Mouse (Mus musculus) embryo, embryonic 10.5 days (tissue): ENCODE data around the gene Sox30.
A peak's percentile ranks its signal among the peaks of the same experiment; 100 is the strongest.
"Not testable (repeated sequence)": the region's sequence is repeated elsewhere in the genome, so short reads cannot be mapped to it uniquely, and the experiment has no call there.

Source experiments
- DNase-seq: peaks from one replicate; pipeline ENCODE4 v3.0.0-alpha.2; 2015; ENCODE audit warnings: low spot score

Gene Sox30

GRCm38 (mm10) chr11:46020246-46020645 is 40.1 kb downstream of the Sox30 start:
- DNase-seq = no peak

- no peak for DNase-seq
Measured at GRCm38 (mm10) chr11:46021850-46022249, 41.7 kb downstream of the Sox30 start.

DNA sequence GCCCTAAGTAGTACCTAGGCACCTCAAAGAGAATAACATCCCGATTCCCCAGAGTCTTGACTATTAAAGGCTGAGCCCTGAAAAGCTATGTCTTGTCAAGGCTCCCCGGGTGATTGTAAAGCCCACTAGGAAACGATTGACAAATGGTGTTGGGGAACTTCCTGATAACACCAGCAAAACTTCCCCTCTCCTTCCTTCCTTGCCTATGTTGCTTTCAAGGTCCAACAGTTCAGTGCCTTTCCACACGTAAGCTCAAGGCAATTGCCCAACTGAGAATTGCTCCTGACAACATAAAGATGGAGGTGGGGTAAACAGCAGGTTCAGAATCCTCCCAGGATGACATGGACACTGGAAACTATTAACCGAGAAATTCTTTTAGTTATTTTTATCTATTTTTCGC is 42.9 kb downstream of the Sox30 start:
- DNase-seq = no peak

GRCm38 (mm10) chr11:46025962-46026392 is 45.9 kb downstream of the Sox30 start:
- peak; percentile 54 for DNase-seq

DNA sequence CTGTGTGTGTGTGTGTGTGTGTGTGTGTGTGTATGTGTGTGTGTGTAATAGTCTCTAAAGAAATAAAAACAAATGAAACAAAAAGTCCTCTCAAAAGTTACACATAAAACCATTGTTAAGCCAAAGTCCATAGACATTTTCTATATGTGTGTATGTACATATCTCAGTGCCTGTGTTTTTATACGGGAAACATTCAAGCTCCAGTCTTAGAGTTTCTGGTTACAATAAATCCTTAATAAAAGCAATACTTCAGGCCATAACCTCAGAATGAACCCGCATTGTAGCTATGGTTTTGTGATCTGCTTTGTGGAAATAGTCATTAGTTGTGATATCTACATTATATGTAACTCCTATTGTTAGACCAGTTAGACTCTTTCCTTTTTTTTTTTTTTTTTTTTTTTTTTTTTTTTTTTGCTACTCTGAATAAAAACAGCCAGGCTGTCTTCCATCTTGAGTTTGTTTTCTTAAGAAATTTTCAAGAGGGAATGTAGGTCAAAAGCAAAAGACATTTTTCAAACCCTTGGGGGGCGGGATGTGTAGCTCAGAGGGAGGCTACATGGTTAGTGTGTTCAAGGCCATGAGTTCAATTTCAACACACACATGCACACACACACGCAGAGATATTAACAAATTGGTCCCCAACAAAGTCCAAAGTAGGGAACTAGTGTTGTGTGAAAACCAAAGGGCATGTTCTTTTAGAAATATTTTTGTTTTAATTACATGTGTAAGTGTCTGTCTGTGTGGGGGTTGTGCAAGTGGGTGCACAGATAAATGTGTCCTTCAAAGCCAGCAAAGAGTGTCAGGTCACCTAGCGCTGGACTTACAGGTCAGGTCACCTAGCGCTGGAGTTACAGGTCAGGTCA is 48.1 kb downstream of the Sox30 start:
- no peak for DNase-seq

DNA sequence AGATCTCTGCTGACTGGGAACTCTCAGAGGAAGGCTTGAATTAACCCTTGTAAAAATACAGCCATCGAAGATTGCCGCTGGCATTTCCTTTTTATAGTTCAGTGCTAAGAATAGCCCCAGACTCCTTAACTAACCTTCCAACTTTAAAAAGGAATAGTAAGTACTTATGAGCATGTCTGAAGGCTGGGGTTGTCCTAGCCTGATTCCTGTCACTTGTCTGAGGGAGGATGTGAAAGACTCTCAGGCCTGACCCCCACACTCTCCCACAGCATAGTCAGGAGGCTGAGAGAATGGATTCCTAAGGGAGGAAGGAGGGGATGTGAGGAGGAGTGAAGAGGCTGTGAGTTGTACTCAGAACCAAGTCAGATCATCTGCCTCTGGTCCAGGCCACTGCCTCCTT is 49.4 kb downstream of the Sox30 start:
- no peak for DNase-seq

DNA sequence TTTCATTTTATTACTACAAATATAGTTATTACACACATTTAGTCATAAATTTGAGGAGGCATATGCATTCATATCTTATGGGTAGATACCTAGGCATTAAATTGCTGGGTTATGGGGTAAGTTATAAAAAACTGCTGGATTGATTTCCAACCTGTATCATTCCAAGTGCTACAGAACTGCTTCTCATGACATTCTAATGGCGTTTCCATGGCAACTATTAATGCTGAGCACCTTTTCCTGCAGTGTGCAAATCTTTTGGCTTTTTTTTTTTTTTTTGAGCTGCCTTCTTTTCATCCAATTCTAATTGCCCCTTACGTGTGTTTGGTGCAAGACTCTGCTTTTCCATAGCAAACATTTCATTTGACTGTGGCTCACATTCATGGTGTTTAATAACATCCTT is 49.9 kb downstream of the Sox30 start:
- DNase-seq = no peak

DNA sequence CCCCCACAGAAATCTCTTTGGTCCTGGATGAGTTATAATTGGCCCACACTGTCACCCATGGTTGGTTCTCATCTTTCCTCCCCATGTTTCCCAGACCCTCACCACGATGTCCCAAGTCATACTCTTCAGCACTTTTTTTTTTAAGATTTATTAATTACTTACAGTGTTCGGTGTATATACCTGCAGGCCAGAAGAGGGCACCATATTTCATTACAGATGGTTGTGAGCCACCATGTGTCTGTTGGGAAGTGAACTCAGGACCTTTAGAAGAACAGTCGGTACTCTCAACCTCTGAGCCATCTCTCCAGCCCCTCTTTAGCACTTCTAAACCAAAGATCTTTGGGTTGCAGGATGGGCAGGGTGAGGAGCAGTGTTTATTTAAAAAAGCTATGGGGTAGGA is 51.4 kb downstream of the Sox30 start:
- DNase-seq = no peak

DNA sequence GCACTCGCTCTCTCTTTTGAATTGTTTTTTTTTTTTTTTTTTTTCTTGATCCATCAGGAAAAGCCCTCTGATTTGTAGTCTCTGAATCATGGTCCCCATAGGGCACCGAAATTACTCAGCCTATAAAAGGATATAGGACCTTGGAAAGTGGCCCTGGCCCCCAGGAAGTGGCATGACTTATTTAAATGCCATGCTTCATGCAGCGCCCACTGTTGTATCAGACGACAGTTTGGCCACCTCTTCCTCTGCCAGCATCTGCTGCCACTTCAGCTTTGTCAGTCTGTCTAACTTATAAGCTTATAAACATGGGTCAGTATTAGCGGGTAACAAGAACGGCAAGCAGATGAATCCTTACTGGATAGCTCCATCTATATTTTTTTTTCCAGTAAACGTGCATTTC is 52.8 kb downstream of the Sox30 start:
- DNase-seq = no peak

GRCm38 (mm10) chr11:46036374-46036773 is 56.3 kb downstream of the Sox30 start:
- DNase-seq = no peak

DNA sequence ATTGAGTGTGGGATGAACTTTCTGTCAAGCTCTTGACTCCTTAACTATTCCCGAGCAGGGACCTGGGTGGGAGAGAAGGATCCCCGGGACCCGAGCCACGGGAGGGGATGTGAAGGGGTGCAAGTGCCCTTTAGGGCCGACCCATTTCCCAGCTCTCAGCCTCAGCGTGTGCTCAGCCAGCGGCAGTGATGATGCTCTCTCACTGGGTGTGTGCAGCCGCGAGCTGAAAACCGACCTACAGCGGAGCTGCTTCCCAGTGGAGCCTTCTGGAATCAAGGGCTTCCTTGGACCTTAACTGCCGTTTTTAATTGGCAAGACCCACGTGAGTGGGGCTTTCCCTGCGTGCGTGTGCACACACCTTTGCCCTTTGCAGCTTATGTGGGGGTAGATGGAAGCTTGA is 58.8 kb downstream of the Sox30 start:
- DNase-seq = no peak

DNA sequence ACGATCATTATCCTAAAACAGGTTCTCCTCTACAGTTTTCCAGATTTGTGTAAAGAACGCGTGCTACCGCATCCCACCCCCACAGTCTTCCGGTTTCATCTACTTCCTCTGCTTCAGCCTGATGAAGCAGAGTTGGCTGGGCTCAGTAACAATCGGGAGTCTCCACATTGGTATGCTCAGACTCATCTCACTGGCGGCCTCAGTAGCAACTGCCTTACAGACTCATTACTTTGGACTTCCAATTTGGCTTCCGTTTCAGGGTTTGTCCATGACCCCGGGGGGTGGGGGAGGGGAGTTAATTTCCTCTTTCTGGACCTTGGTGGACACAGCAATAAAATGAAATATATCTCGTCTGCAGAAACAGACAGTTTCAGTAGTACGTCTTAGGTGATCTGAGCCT is 59.2 kb downstream of the Sox30 start:
- DNase-seq = peak; percentile 36

GRCm38 (mm10) chr11:46040841-46041556 is 60.9 kb downstream of the Sox30 start:
- no peak for DNase-seq

GRCm38 (mm10) chr11:46041607-46042267 is 61.6 kb downstream of the Sox30 start:
- DNase-seq = no peak

DNA sequence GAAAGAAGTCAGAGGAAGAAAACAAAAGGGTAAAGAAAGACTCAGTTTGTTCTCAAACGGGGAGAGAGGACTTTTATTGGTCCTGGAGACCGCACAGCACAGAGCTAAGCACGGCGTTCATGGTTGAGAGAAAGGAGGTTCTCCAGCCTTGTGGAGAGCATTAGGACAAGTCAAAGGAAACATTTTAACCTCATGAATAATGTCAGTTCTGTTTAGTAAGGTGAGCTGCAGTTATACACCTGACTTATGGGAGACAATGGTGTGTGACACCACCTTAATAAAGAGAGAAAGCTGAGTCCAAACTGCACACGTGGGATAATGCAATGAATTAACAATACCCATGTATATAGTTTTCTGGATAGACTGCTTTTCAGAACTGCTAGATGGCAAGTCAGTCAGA is 64.7 kb downstream of the Sox30 start:
- no peak for DNase-seq

GRCm38 (mm10) chr11:46047264-46047663 is 67.2 kb downstream of the Sox30 start:
- DNase-seq = no peak

DNA sequence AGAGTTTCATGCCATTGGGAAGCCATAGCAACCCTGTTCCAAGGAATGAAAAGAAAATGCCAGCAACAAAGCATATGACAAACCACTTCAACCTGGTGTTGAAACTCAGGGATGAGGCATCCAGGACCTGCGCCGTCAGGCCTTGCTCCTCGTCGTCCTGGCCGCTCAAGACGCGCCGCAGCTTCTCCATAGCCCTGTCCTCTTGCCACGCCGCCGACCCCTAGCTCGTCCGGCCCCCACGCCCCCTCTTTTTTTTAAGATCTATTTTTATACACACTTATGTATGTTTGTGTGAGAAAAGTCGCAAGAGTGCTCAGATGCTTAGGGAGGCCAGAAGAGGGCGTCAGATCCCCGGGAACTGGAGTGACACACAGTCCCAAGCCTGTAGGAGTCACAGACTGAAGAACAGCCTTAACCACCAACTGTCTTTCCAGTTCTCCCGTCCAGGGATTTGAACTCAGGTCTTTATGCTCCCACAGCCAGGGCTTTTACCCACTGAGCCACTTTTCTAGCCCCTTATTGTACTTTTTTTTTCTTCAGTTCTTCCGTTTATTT is 72.1 kb downstream of the Sox30 start, which contains the start of gene Gm12166:
Gm12166 (minus strand) TSS at position 217 of the 555 bp plus-strand sequence.
- peak; percentile 74 for DNase-seq

DNA sequence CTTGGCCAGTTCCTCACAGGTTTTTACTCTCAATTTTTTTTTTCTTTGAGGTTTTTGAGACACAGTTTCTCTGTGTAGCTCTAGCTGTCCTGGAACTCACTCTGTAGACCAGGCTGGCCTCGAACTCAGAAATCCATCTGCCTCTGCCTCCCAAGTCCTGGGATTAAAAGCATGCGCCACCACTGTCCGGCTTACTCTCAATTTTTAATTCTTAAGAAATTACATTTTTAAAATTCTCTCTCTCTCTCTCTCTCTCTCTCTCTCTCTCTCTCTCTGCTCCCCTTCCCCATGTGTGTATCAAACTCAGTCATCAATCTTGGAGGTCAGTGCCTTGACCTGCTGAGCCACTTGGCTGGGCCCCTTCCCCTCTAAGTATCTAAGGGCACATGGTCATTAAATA is 73.3 kb downstream of the Sox30 start:
- DNase-seq = not testable (repeated sequence)

GRCm38 (mm10) chr11:46054311-46054710 is 74.2 kb downstream of the Sox30 start:
- peak; percentile 29 for DNase-seq

- DNase-seq = peak; percentile 58
Measured at GRCm38 (mm10) chr11:46054911-46055895, 75.1 kb downstream of the Sox30 start.
